Mouse (Mus musculus) liver, adult 2 months (tissue): ENCODE data around the gene Ankrd28. TPM values are rescaled to one million over a fixed set of nuclear protein-coding genes. Genes with fewer than 3 reads are reported as not detected.

Experiments used
- DNase-seq: peaks from one replicate; pipeline ENCODE4 v3.0.0-alpha.2; 2011; ENCODE audit warnings: low read depth, low spot score; ENCODE audit errors: extremely low read depth
- H3K27ac ChIP-seq: fragments of 200-500 bp; replicated peaks from 2 replicates; pipeline ENCODE4 v1.5.1; 2012; ENCODE audit warnings: low read depth, mild to moderate bottlenecking, control low read depth, inconsistent platforms, low read length; ENCODE audit not compliant: insufficient read depth
- H3K27me3 ChIP-seq: fragments of 200-500 bp; 2 replicates; pipeline ENCODE4 v1.6.1; 2012; ENCODE audit warnings: mild to moderate bottlenecking, moderate library complexity, low read length, inconsistent platforms; ENCODE audit not compliant: control insufficient read depth, insufficient read depth
- H3K36me3 ChIP-seq: fragments of 200-500 bp; 2 replicates; pipeline ENCODE4 v1.6.1; 2012; ENCODE audit warnings: low read length, inconsistent platforms; ENCODE audit not compliant: control insufficient read depth, insufficient read depth
- H3K4me1 ChIP-seq: fragments of 200-500 bp; 2 replicates; pipeline ENCODE4 v1.6.1; 2011; ENCODE audit warnings: low read length; ENCODE audit not compliant: control insufficient read depth, insufficient read depth
- H3K4me3 ChIP-seq: fragments of 200-500 bp; 2 replicates; pipeline ENCODE4 v1.5.1; 2011; ENCODE audit warnings: low read depth, mild to moderate bottlenecking, control low read depth, low read length, moderate library complexity; ENCODE audit not compliant: insufficient read depth
- H3K79me2 ChIP-seq: fragments of 200-500 bp; 2 replicates; pipeline ENCODE4 v1.6.1; 2012; ENCODE audit warnings: inconsistent platforms, mild to moderate bottlenecking, low read length, moderate library complexity; ENCODE audit not compliant: control insufficient read depth, insufficient read depth
- H3K9ac ChIP-seq: fragments of 200-500 bp; 2 replicates; pipeline ENCODE4 v1.6.1; 2012; ENCODE audit warnings: low read depth, mild to moderate bottlenecking, control low read depth, inconsistent platforms, low read length
- CTCF ChIP-seq: fragments of 200-500 bp; IDR thresholded peaks from 2 replicates; pipeline ENCODE4 v1.5.1; 2011; ENCODE audit warnings: low read depth, low read length, control low read depth
- POLR2A ChIP-seq: fragments of 200-500 bp; IDR thresholded peaks from 2 replicates; pipeline ENCODE4 v1.6.1; 2011; ENCODE audit warnings: low read length, control low read depth; ENCODE audit not compliant: insufficient read depth; ENCODE audit errors: extremely low read depth
- WGBS: fragments of 180-500 bp; shearing (Covaris S2); methylation state at CpG from one replicate; pipeline ENCODE4 v1.1.7; 2018; 5-methylcytosine and 5-hydroxymethylcytosine counted together
- polyA plus RNA-seq: library from polyadenylated mRNA; depleted of rRNA; stranded (reverse); fragments of >200 nt; gene quantifications from 2 replicates; pipeline ENCODE4 v1.2.3, GENCODE M21; 2012
- total RNA-seq: library from RNA; depleted of rRNA; stranded (reverse); fragments of >200 nt; gene quantifications from 2 replicates; pipeline ENCODE4 v1.2.3, GENCODE M21; 2014

The Ankrd28 gene
- total and polyA plus RNA-seq, 2 experiments: 3.4 to 27.7 TPM

- no peaks in the 10 kb centered on the region for H3K79me2 ChIP-seq
- WGBS: 97% methylated on average over 28 of the region's 28 CpGs
- no peaks in the 10 kb centered on the region; the same call in 1 of the 2 replicates for H3K36me3 ChIP-seq
- no peak for DNase-seq
- H3K27me3 ChIP-seq: no peaks in the 10 kb centered on the region
- no peak for TF ChIP-seq POLR2A
- no peak for TF ChIP-seq CTCF
- no peak overlapping the region for H3K4me3 ChIP-seq
- H3K4me1 ChIP-seq: peaks cover 16% of the 10 kb centered on the region
- H3K27ac ChIP-seq: no peak overlapping the region
- H3K9ac ChIP-seq: no peak overlapping the region
Measured at GRCm38 (mm10) chr14:31666931-31667705, 163.3 kb downstream of the Ankrd28 start.

GRCm38 (mm10) chr14:31665566-31665940 lies 164.9 kb downstream of the Ankrd28 start:
- DNase-seq: no peak
- H3K79me2 ChIP-seq: no peaks in the 10 kb centered on the region
- H3K4me1 ChIP-seq: peaks cover 18% of the 10 kb centered on the region
- no peaks in the 10 kb centered on the region; the same call in 1 of the 2 replicates for H3K36me3 ChIP-seq
- H3K27me3 ChIP-seq: no peaks in the 10 kb centered on the region
- 90% methylated on average over 4 of the region's 4 CpGs for WGBS
- H3K9ac ChIP-seq: no peak overlapping the region
- H3K4me3 ChIP-seq: no peak overlapping the region
- TF ChIP-seq POLR2A (no peak), CTCF (no peak)
- no peak overlapping the region for H3K27ac ChIP-seq

- TF ChIP-seq POLR2A (no peak), CTCF (no peak)
- peaks cover 14% of the 10 kb centered on the region for H3K4me1 ChIP-seq
- H3K4me3 ChIP-seq: no peak overlapping the region
- DNase-seq: no peak
- no peaks in the 10 kb centered on the region for H3K79me2 ChIP-seq
- 83% methylated on average over 12 of the region's 12 CpGs for WGBS
- H3K27me3 ChIP-seq: no peaks in the 10 kb centered on the region
- no peak overlapping the region for H3K27ac ChIP-seq
- no peak overlapping the region for H3K9ac ChIP-seq
- no peaks in the 10 kb centered on the region; the same call in 1 of the 2 replicates for H3K36me3 ChIP-seq
Measured at GRCm38 (mm10) chr14:31664903-31665565, 165.4 kb downstream of the Ankrd28 start.

GRCm38 (mm10) chr14:31664100-31664902 lies 166.2 kb downstream of the Ankrd28 start:
- H3K4me3 ChIP-seq: no peak overlapping the region
- peaks cover 3% of the 10 kb centered on the region; the same call in 1 of the 2 replicates for H3K79me2 ChIP-seq
- H3K36me3 ChIP-seq: no peaks in the 10 kb centered on the region; the same call in 1 of the 2 replicates
- H3K27ac ChIP-seq: no peak overlapping the region
- no peak for TF ChIP-seq CTCF
- no peak for TF ChIP-seq POLR2A
- no peak overlapping the region for H3K9ac ChIP-seq
- peaks cover 9% of the 10 kb centered on the region for H3K4me1 ChIP-seq
- no peak for DNase-seq
- 77% methylated on average over 18 of the region's 18 CpGs for WGBS
- no peaks in the 10 kb centered on the region for H3K27me3 ChIP-seq

- peaks cover 5% of the 10 kb centered on the region; the same call in 1 of the 2 replicates for H3K79me2 ChIP-seq
- TF ChIP-seq CTCF (no peak), POLR2A (no peak)
- DNase-seq: no peak
- no peak overlapping the region for H3K9ac ChIP-seq
- H3K4me3 ChIP-seq: no peak overlapping the region
- peaks cover 12% of the 10 kb centered on the region for H3K4me1 ChIP-seq
- 83% methylated on average over 13 of the region's 13 CpGs for WGBS
- H3K27ac ChIP-seq: no peak overlapping the region
- H3K27me3 ChIP-seq: no peaks in the 10 kb centered on the region
- H3K36me3 ChIP-seq: no peaks in the 10 kb centered on the region; the same call in 1 of the 2 replicates
Measured at GRCm38 (mm10) chr14:31663376-31664099, 166.9 kb downstream of the Ankrd28 start.
